Mouse (Mus musculus) gastrocnemius, postnatal 10 days (tissue): Measurements from ENCODE around the gene Actg1. TPM values are rescaled to one million over a fixed set of nuclear protein-coding genes. Genes with fewer than 3 reads are reported as not detected.

Experiments
- microRNA-seq, 2 experiments: library from miRNA; unstranded; fragments of <30 nt; microRNA quantifications; one replicate each; pipeline ENCODE4 v1.2.0; 2021
- total RNA-seq, 2 experiments: library from RNA; stranded (reverse); gene quantifications; 2 replicates each; pipeline ENCODE4 v1.2.3; 2021

The Actg1 gene
- total RNA-seq, 2 experiments from 2014 or later = 439 to 618 TPM

Small RNA genes lying within 50 kb of the gene (microRNA-seq; reads per million reads assigned to microRNA genes)
- gene Gm23419 (0 reads per million in 2 experiments), gene Mir6935 (0.25 to 0.32 reads per million in 2 experiments)

Other genes with a start within 250 kb of the Actg1 start
- 1 to 10 TPM; 5.2 to 6.3 TPM for gene Tepsin, start 249.8 kb downstream of the Actg1 start, total RNA-seq
- gene Ndufaf8, start 249.6 kb downstream of the Actg1 start, total RNA-seq = 10 to 100 TPM; 40.9 to 44.2 TPM
- 10 to 100 TPM; 66.0 to 82.7 TPM for gene Slc38a10, start 197.2 kb downstream of the Actg1 start, total RNA-seq
- 10 to 100 TPM in 1 of 2 experiments, 1 to 10 TPM in 1; 6.4 to 10.5 TPM for gene Bahcc1, start 115.6 kb downstream of the Actg1 start, total RNA-seq
- gene Fscn2, start 13.0 kb upstream of the Actg1 start, total RNA-seq = under 1 TPM; 0.50 to 0.61 TPM
- 10 to 100 TPM; 14.6 to 15.3 TPM for gene Faap100, start 30.2 kb upstream of the Actg1 start, total RNA-seq
- gene Nploc4, start 89.2 kb upstream of the Actg1 start, total RNA-seq = 10 to 100 TPM; 60.6 to 66.6 TPM
- gene Tspan10, start 94.1 kb upstream of the Actg1 start, total RNA-seq = not detected
- gene Pde6g, start 105.0 kb upstream of the Actg1 start, total RNA-seq = under 1 TPM; 0.23 to 0.41 TPM
- gene Oxld1, start 109.5 kb upstream of the Actg1 start, total RNA-seq = 10 to 100 TPM; 21.2 to 24.1 TPM
- gene Ccdc137, start 109.6 kb upstream of the Actg1 start, total RNA-seq = 1 to 10 TPM; 5.5 to 6.8 TPM
- 10 to 100 TPM; 16.1 to 17.5 TPM for gene Arl16, start 119.1 kb upstream of the Actg1 start, total RNA-seq
- 100 to 1,000 TPM; 121 to 147 TPM for gene Mrpl12, start 136.1 kb upstream of the Actg1 start, total RNA-seq
- 10 to 100 TPM in 1 of 2 experiments, 1 to 10 TPM in 1; 9.7 to 11.1 TPM for gene Slc25a10, start 143.3 kb upstream of the Actg1 start, total RNA-seq
- gene Gcgr, start 182.2 kb upstream of the Actg1 start, total RNA-seq = under 1 TPM; 0.09 to 0.75 TPM
- gene Mcrip1, start 201.2 kb upstream of the Actg1 start, total RNA-seq = 10 to 100 TPM; 51.3 to 52.7 TPM
- gene Ppp1r27, start 202.6 kb upstream of the Actg1 start, total RNA-seq = 100 to 1,000 TPM; 156 to 183 TPM
- 100 to 1,000 TPM; 349 to 414 TPM for gene P4hb, start 224.7 kb upstream of the Actg1 start, total RNA-seq
- 100 to 1,000 TPM; 163 to 197 TPM for gene Arhgdia, start 233.1 kb upstream of the Actg1 start, total RNA-seq
- 10 to 100 TPM; 72.1 to 77.3 TPM for gene Alyref, start 249.8 kb upstream of the Actg1 start, total RNA-seq
- 10 to 100 TPM; 60.1 to 67.6 TPM for gene Anapc11, start 249.9 kb upstream of the Actg1 start, total RNA-seq